Mouse (Mus musculus) limb, embryonic 14.5 days (tissue): ENCODE measurements around the gene Naa15. TPM values are rescaled to one million over a fixed set of nuclear protein-coding genes. Genes with fewer than 3 reads are reported as not detected.

ENCODE experiments used
- ATAC-seq: fragments of 200-750 bp; cut with Nextera tagmentation; 2 replicates; pipeline ENCODE4 v1.8.0; 2017; ENCODE audit warnings: low read depth, moderate number of reproducible peaks, moderate TSS enrichment; ENCODE audit not compliant: low FRiP score
- DNase-seq: peaks from one replicate; pipeline ENCODE4 v3.0.0-alpha.2; 2015; ENCODE audit warnings: low spot score
- H3K27ac ChIP-seq: fragments of 300-500 bp; sonication (generic); replicated peaks from 2 replicates; pipeline ENCODE4 v1.5.1; 2014; ENCODE audit warnings: low read depth, mild to moderate bottlenecking, low read length, moderate library complexity, mixed read lengths
- H3K27me3 ChIP-seq: fragments of 300-500 bp; sonication (generic); 2 replicates; pipeline ENCODE4 v1.6.1; 2014; ENCODE audit warnings: low read length, mixed read lengths; ENCODE audit not compliant: control insufficient read depth, insufficient read depth
- H3K36me3 ChIP-seq: fragments of 300-500 bp; sonication (generic); 2 replicates; pipeline ENCODE4 v1.6.1; 2014; ENCODE audit warnings: mild to moderate bottlenecking, low read length, moderate library complexity, mixed read lengths; ENCODE audit not compliant: control insufficient read depth, insufficient read depth
- H3K4me1 ChIP-seq: fragments of 300-500 bp; sonication (generic); 2 replicates; pipeline ENCODE4 v1.6.1; 2014; ENCODE audit warnings: antibody characterized with exemption, low read length, mixed read lengths; ENCODE audit not compliant: control insufficient read depth, insufficient read depth
- H3K4me2 ChIP-seq: fragments of 300-500 bp; sonication (generic); replicated peaks from 2 replicates; pipeline ENCODE4 v1.6.1; 2014; ENCODE audit warnings: low read depth, mild to moderate bottlenecking, low read length, moderate library complexity; ENCODE audit not compliant: severe bottlenecking
- H3K4me3 ChIP-seq: fragments of 300-500 bp; sonication (generic); replicated peaks from 2 replicates; pipeline ENCODE4 v1.5.1; 2014; ENCODE audit warnings: low read length
- H3K9ac ChIP-seq: fragments of 300-500 bp; sonication (generic); 2 replicates; pipeline ENCODE4 v1.6.1; 2014; ENCODE audit warnings: mild to moderate bottlenecking, low read depth, low read length, moderate library complexity; ENCODE audit not compliant: severe bottlenecking
- H3K9me3 ChIP-seq: fragments of 300-500 bp; sonication (generic); 2 replicates; pipeline ENCODE4 v1.6.1; 2016; ENCODE audit warnings: low read length; ENCODE audit not compliant: control insufficient read depth
- POLR2A ChIP-seq: fragments of 200-500 bp; IDR thresholded peaks from 2 replicates; pipeline ENCODE4 v1.8.0; 2012; ENCODE audit warnings: inconsistent platforms, mild to moderate bottlenecking, moderate library complexity, borderline replicate concordance; ENCODE audit not compliant: insufficient read depth, insufficient read length; ENCODE audit errors: extremely low read depth
- WGBS: fragments of 180-500 bp; shearing (Covaris S2); extraction: QIAGEN DNeasy Blood & Tissue Kit; methylation state at CpG from one replicate; pipeline ENCODE4 v1.1.7; 2014; 5-methylcytosine and 5-hydroxymethylcytosine counted together
- polyA plus RNA-seq, 2 experiments: library from polyadenylated mRNA; depleted of rRNA in 1 of 2; stranded (reverse) in 1 of 2; unstranded in 1 of 2; fragments of >200 nt; fragmentation: Nextera tagmentation in 1 of 2; extraction: Ambion mirVana in 1 of 2; gene quantifications; 2 replicates each; pipeline versions ENCODE4 v1.2.1 to v1.2.3; 2012 to 2014

Naa15 gene
- polyA plus RNA-seq, 2 experiments: 26.9 to 37.4 TPM

DNA sequence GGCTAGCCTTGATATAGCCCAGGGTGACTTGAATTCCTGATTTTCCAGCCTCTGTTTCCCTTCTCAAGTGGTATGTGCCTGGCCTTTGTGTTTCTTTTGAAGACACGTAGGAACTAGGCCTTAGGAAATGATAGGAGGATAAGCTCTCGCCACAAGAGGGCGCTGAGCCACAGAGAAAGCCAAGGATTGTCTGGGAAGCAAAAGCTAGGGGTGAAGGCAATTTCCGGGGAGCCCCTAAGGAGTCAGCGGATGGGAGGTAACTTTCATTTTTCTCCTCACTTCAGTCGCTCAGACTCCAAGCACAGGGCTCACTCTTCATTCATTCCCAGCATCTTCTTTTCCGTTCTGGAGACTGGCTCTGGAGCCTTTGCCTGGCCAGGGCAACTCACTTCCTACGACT is 96.0 kb downstream of the Naa15 start:
- TF ChIP-seq POLR2A: no peak
- WGBS: 25% methylated on average over 8 of the region's 8 CpGs
- H3K27me3 ChIP-seq: no peaks in the 10 kb centered on the region
- peak overlapping the region; percentile 23; the same call in 1 of the 2 replicates for H3K4me2 ChIP-seq
- H3K4me3 ChIP-seq: no peak overlapping the region
- no peak overlapping the region for H3K27ac ChIP-seq
- H3K9ac ChIP-seq: no peak overlapping the region
- no peaks in the 10 kb centered on the region for H3K9me3 ChIP-seq
- DNase-seq: peak; percentile 78
- ATAC-seq: no peak; the same call in 1 of the 2 replicates
- no peaks in the 10 kb centered on the region for H3K4me1 ChIP-seq
- no peaks in the 10 kb centered on the region for H3K36me3 ChIP-seq

DNA sequence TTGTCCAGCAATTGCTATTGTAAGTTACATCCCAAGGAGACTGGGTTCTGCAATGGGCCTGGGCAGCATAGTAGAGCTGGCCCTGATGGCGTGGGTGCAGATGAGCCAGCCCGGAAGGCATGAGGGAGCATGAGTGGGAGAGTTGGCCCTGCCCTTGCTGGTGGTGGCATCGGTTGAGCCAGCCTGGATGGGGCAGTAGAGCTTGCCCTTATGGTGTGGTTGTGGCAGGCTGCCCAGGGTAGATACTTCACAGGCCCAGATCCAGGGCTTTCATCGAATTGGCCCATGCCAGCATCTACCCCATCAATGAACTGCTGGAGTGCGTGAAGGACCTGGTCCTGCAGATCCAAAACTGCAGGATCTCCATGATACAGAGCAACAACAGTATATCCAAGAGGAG is 97.0 kb downstream of the Naa15 start:
- Histone ChIP-seq H3K4me1 (no peaks in the 10 kb centered on the region), H3K27ac (no peak overlapping the region), H3K27me3 (no peaks in the 10 kb centered on the region), H3K9ac (no peak overlapping the region), H3K9me3 (no peaks in the 10 kb centered on the region), H3K4me3 (no peak overlapping the region), H3K36me3 (no peaks in the 10 kb centered on the region), H3K4me2 (no peak overlapping the region)
- ATAC-seq (no peak), DNase-seq (no peak)
- no peak for TF ChIP-seq POLR2A
- 95% methylated on average over 5 of the region's 5 CpGs for WGBS

DNA sequence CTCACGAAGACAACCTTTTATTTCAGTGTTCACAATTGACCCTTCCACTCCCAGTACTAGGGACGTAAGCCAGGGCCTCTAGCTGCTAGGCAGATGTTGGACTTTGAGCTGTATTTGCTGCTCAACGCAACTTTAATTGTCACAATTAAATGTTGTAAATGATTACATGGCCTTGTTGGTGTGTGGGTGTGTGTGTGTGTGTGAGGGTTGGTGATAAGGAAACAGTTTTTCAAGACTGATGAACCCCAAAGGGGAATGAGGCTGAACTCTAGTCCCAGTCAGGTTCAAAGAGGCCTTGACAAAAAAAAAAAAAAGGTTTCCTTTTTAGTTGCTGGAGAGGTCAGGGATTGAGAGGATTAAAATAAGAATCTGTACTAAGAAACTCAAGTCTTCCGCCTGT is 102.5 kb downstream of the Naa15 start:
- DNase-seq: no peak
- Histone ChIP-seq H3K4me3 (no peak overlapping the region), H3K4me2 (no peak overlapping the region), H3K9ac (no peak overlapping the region), H3K27me3 (no peaks in the 10 kb centered on the region), H3K9me3 (no peaks in the 10 kb centered on the region), H3K36me3 (peaks cover 38% of the 10 kb centered on the region), H3K4me1 (no peaks in the 10 kb centered on the region), H3K27ac (no peak overlapping the region)
- TF ChIP-seq POLR2A: no peak
- 78% methylated on average over 4 of the region's 4 CpGs for WGBS
- ATAC-seq: no peak

DNA sequence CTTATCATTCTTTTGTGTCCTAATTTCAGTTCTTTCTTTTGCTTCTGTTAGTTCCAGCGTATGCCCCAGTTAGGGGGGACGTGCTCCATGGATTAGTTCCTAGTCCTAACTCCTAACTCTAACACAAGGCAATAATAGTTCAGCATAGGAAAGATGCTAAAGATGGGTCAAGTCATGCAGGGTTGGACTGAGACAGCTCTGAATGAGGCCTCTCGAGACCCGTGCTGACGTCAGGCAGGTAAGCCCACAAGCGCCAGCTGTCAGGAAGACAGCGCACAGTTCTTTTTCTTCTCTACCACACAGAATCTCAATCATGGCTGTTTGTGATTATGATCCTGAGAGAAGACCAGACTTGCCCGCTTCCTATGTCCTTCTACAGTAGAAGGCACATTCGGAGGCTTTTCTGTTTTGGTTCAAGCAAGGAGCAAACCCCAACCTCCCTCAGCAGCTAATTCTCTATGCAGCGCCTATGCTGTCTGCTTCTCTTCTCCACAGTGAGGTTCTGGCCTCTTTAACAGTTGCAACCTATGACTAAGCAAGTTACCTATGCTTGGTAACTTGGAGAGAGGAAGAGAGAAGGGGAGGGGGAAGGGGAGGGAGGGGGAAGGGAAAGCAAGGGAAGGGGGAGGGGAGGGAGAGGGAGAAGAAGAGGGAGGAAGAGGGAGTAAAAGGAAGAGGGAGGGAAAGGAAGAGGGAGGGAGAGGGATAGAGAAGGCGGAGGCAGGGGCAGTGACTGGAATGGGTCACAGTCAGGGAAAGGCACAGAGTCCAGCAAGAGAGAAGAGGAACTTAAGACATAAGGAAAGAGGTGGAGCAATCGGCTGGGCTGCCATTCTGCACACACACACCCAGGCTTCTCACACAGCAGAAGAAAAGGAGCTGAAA is 103.2 kb downstream of the Naa15 start:
- H3K4me1 ChIP-seq: no peaks in the 10 kb centered on the region
- TF ChIP-seq POLR2A: no peak
- DNase-seq (no peak), ATAC-seq (no peak)
- no peak overlapping the region for H3K4me2 ChIP-seq
- no peak overlapping the region for H3K4me3 ChIP-seq
- WGBS: 77% methylated on average over 12 of the region's 12 CpGs
- H3K27me3 ChIP-seq: no peaks in the 10 kb centered on the region
- peaks cover 44% of the 10 kb centered on the region for H3K36me3 ChIP-seq
- no peaks in the 10 kb centered on the region for H3K9me3 ChIP-seq
- no peak overlapping the region for H3K27ac ChIP-seq
- no peak overlapping the region for H3K9ac ChIP-seq

DNA sequence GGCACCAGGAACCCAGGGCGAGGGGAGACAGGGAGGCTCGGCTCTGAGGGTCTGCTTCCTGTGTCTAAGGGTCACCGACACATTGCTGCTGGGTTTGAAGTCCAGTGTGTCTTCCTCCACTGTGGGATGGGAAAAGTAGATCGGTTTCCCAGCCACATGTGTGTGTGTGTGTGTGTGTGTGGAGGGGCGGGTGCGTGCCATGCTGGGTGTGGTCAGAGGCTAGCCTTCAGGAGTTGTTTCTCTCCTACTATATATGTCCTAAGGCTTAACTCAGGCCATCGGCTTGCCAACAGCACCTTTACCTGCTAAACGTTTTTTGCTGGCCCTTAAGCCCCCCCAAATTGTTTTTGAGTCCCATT is 103.8 kb downstream of the Naa15 start:
- no peaks in the 10 kb centered on the region for H3K4me1 ChIP-seq
- WGBS: 74% methylated on average over 8 of the region's 8 CpGs
- ATAC-seq: no peak
- H3K9me3 ChIP-seq: no peaks in the 10 kb centered on the region
- no peak overlapping the region for H3K4me2 ChIP-seq
- H3K9ac ChIP-seq: no peak overlapping the region
- DNase-seq: no peak
- H3K27ac ChIP-seq: no peak overlapping the region
- no peaks in the 10 kb centered on the region for H3K27me3 ChIP-seq
- no peak for TF ChIP-seq POLR2A
- peaks cover 49% of the 10 kb centered on the region for H3K36me3 ChIP-seq
- no peak overlapping the region for H3K4me3 ChIP-seq
